Mouse (Mus musculus): ENCODE data around the gene Ube2m. TPM values are rescaled to one million over a fixed set of nuclear protein-coding genes. Genes with fewer than 3 reads are reported as not detected.

Gene Ube2m
- polyA plus RNA-seq, 1 experiment from 2014 or later: 180 TPM

DNA sequence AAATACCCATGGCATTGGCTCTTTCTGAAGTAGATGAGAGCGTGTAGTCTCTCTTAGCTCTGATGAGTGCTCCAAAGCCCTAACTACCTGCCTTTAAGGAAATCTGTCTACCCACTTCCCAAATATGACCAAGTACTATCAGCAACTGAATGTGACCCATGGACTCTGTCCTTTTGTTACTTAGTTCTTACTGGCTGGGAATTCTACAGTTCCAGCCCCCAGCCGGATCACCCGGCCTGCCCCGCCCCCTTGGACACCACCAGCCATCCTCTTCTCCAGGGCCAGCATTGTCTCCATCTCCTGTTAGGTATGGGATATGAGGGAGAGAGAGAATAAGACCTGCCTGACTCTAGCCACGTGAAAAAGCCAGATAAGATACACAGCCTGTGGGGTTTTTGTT, 40.0 kb downstream of the Ube2m start, which contains the start of gene Slc27a5:
Gene Slc27a5, minus strand, starts transcription at position 140 of the 400 bp plus-strand sequence.
- Histone ChIP-seq H3K9me3 (ENCODE audit: control insufficient read depth, low read length) (no peaks in the 10 kb centered on the region), H3K4me2 (ENCODE audit: low read length) (no peak within 1 kb of the TSS), H3K27ac (replicated peaks in 1 of 2; ENCODE audit: control insufficient read depth in 1 of 2, insufficient read depth in 1 of 2, low read depth in 2 of 2, low read length in 2 of 2) (no peak within 1 kb of the TSS), H3K4me3 (ENCODE audit: control insufficient read depth in 1 of 2, insufficient read depth in 1 of 2, low read depth in 1 of 2, low read length in 2 of 2) (no peak within 1 kb of the TSS), H3K27me3 (ENCODE audit: control insufficient read depth, insufficient read depth, low read length) (no peaks in the 10 kb centered on the region), H3K9ac (ENCODE audit: low read length) (no peak within 1 kb of the TSS), H3K36me3 (ENCODE audit: control insufficient read depth, insufficient read depth, low read length) (no peaks in the 10 kb centered on the region), H3K4me1 (ENCODE audit: control insufficient read depth in 2 of 2, insufficient read depth in 2 of 2, low read length in 2 of 2) (no peaks in the 10 kb centered on the region)
- no peak for ATAC-seq (ENCODE audit: insufficient number of reproducible peaks, insufficient read depth, low FRiP score, low read depth)
- WGBS: 66% methylated on average over 5 of the region's 5 CpGs

GRCm38 (mm10) chr7:12997230-12997629, 40.8 kb downstream of the Ube2m start:
- Histone ChIP-seq H3K9me3 (ENCODE audit: control insufficient read depth, low read length) (no peaks in the 10 kb centered on the region), H3K36me3 (ENCODE audit: control insufficient read depth, insufficient read depth, low read length) (no peaks in the 10 kb centered on the region), H3K4me1 (ENCODE audit: control insufficient read depth in 2 of 2, insufficient read depth in 2 of 2, low read length in 2 of 2) (no peaks in the 10 kb centered on the region), H3K27ac (replicated peaks in 1 of 2; ENCODE audit: control insufficient read depth in 1 of 2, insufficient read depth in 1 of 2, low read depth in 2 of 2, low read length in 2 of 2) (no peak overlapping the region), H3K4me3 (ENCODE audit: control insufficient read depth in 1 of 2, insufficient read depth in 1 of 2, low read depth in 1 of 2, low read length in 2 of 2) (no peak overlapping the region), H3K4me2 (ENCODE audit: low read length) (no peak overlapping the region), H3K9ac (ENCODE audit: low read length) (no peak overlapping the region), H3K27me3 (ENCODE audit: control insufficient read depth, insufficient read depth, low read length) (no peaks in the 10 kb centered on the region)
- 59% methylated on average over 5 of the region's 5 CpGs for WGBS
- no peak for ATAC-seq (ENCODE audit: insufficient number of reproducible peaks, insufficient read depth, low FRiP score, low read depth)

DNA sequence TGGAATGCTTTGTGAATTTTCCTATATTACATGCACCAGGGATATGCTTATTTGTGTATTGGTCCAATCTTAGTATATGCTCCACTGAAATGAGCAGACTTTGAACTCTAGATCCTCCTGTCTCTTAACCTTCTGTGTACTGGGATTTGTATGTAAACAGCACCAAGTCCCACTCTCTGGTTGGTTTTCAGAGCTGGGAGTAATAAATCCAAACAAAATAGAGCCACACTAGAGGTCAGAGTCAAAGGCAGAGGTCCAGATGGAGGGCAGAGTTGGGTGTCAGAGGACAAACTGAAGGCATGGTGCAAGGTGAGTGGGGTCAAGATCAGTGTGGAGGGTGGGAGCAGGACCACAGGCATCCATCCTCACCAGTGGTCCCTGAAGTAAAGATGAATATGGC, 42.2 kb downstream of the Ube2m start:
- no peaks in the 10 kb centered on the region for H3K36me3 ChIP-seq (ENCODE audit: control insufficient read depth, insufficient read depth, low read length)
- H3K4me1 ChIP-seq (ENCODE audit: control insufficient read depth in 2 of 2, insufficient read depth in 2 of 2, low read length in 2 of 2): no peaks in the 10 kb centered on the region
- H3K9ac ChIP-seq (ENCODE audit: low read length): no peak overlapping the region
- no peaks in the 10 kb centered on the region for H3K27me3 ChIP-seq (ENCODE audit: control insufficient read depth, insufficient read depth, low read length)
- H3K4me2 ChIP-seq (ENCODE audit: low read length): no peak overlapping the region
- ATAC-seq (ENCODE audit: insufficient number of reproducible peaks, insufficient read depth, low FRiP score, low read depth): no peak
- H3K4me3 ChIP-seq (ENCODE audit: control insufficient read depth in 1 of 2, insufficient read depth in 1 of 2, low read depth in 1 of 2, low read length in 2 of 2): no peak overlapping the region
- H3K9me3 ChIP-seq (ENCODE audit: control insufficient read depth, low read length): no peaks in the 10 kb centered on the region
- H3K27ac ChIP-seq (replicated peaks in 1 of 2; ENCODE audit: control insufficient read depth in 1 of 2, insufficient read depth in 1 of 2, low read depth in 2 of 2, low read length in 2 of 2): no peak overlapping the region

GRCm38 (mm10) chr7:12993148-12993547, 44.9 kb downstream of the Ube2m start:
- ATAC-seq (ENCODE audit: insufficient number of reproducible peaks, insufficient read depth, low FRiP score, low read depth): no peak
- H3K4me1 ChIP-seq (ENCODE audit: control insufficient read depth in 2 of 2, insufficient read depth in 2 of 2, low read length in 2 of 2): no peaks in the 10 kb centered on the region

DNA sequence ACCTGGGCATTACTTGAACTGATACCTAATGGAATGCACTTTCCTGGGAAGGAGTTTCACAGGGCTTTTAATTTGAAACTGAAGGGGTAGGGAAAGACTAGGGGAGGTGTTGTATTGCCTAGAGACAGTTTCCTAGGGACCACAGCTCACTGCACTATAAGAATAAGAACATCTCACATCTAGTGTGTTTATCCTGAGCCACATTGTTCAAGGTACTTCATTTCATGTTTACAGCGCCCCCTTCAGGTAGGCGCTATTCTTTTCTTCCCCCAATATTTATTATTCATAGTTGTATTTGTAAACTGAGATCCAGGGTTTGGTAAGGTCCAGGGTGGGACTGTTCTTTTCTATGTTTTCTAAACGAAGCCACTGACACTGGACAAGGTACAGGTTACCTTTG, 45.9 kb downstream of the Ube2m start:
- Histone ChIP-seq H3K4me3 (ENCODE audit: control insufficient read depth in 1 of 2, insufficient read depth in 1 of 2, low read depth in 1 of 2, low read length in 2 of 2) (no peak overlapping the region), H3K4me2 (ENCODE audit: low read length) (no peak overlapping the region), H3K27me3 (ENCODE audit: control insufficient read depth, insufficient read depth, low read length) (no peaks in the 10 kb centered on the region), H3K4me1 (ENCODE audit: control insufficient read depth in 2 of 2, insufficient read depth in 2 of 2, low read length in 2 of 2) (no peaks in the 10 kb centered on the region), H3K27ac (replicated peaks in 1 of 2; ENCODE audit: control insufficient read depth in 1 of 2, insufficient read depth in 1 of 2, low read depth in 2 of 2, low read length in 2 of 2) (no peak overlapping the region), H3K9me3 (ENCODE audit: control insufficient read depth, low read length) (no peaks in the 10 kb centered on the region), H3K9ac (ENCODE audit: low read length) (no peak overlapping the region), H3K36me3 (ENCODE audit: control insufficient read depth, insufficient read depth, low read length) (no peaks in the 10 kb centered on the region)
- WGBS: 5% methylated on average over 3 of the region's 3 CpGs
- no peak for ATAC-seq (ENCODE audit: insufficient number of reproducible peaks, insufficient read depth, low FRiP score, low read depth)

More at GRCm38 (mm10) chr7:12993148-12993547, 44.9 kb downstream of the Ube2m start:
- 80% methylated on average over 10 of the region's 10 CpGs for WGBS
- H3K9me3 ChIP-seq (ENCODE audit: control insufficient read depth, low read length): no peaks in the 10 kb centered on the region
- no peak overlapping the region for H3K9ac ChIP-seq (ENCODE audit: low read length)
- no peak overlapping the region for H3K4me3 ChIP-seq (ENCODE audit: control insufficient read depth in 1 of 2, insufficient read depth in 1 of 2, low read depth in 1 of 2, low read length in 2 of 2)
- no peaks in the 10 kb centered on the region for H3K27me3 ChIP-seq (ENCODE audit: control insufficient read depth, insufficient read depth, low read length)
- H3K4me2 ChIP-seq (ENCODE audit: low read length): no peak overlapping the region
- H3K36me3 ChIP-seq (ENCODE audit: control insufficient read depth, insufficient read depth, low read length): no peaks in the 10 kb centered on the region
- H3K27ac ChIP-seq (replicated peaks in 1 of 2; ENCODE audit: control insufficient read depth in 1 of 2, insufficient read depth in 1 of 2, low read depth in 2 of 2, low read length in 2 of 2): no peak overlapping the region

DNA sequence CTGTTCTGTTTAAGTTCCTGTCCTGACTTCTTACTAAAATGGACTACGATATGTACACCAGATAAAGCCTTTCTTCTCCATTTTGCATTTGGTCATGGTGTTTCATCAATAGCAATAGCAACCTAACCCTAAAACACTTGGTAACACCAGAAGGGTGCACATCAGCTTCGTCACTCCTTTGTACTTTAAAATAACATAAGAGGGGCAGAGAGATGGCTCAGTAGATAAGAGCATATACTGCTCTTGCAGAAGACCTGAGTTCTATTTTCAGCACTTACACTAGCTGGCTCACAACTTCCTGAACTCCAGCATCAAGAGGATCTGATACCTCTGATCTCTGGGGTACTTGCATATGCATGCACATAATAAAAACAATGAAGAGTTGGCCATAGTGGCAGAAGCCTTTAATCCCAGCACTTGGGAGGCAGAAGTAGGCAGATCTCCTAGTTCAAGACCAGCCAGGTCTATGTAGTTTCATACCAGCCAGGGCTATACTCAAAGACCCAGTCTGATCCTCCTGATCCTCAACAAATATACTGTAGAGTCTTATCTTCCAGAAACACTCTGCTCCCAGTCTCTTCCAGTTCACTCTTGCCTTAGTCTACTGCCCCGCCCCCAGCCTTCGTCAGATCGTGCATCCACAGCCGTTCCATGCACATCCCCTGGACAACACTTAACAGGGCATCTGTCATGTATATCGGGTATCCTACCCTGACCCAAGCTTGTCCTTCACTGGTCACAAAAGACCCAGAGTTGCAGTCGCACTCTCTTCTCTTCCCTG, 50.5 kb downstream of the Ube2m start:
- H3K9ac ChIP-seq (ENCODE audit: low read length): no peak overlapping the region
- H3K36me3 ChIP-seq (ENCODE audit: control insufficient read depth, insufficient read depth, low read length): peaks cover 3% of the 10 kb centered on the region; the same call in 1 of the 2 replicates
- H3K27me3 ChIP-seq (ENCODE audit: control insufficient read depth, insufficient read depth, low read length): no peaks in the 10 kb centered on the region
- 78% methylated on average over 8 of the region's 8 CpGs for WGBS
- H3K9me3 ChIP-seq (ENCODE audit: control insufficient read depth, low read length): no peaks in the 10 kb centered on the region
- no peaks in the 10 kb centered on the region for H3K4me1 ChIP-seq (ENCODE audit: control insufficient read depth in 2 of 2, insufficient read depth in 2 of 2, low read length in 2 of 2)
- H3K27ac ChIP-seq (replicated peaks in 1 of 2; ENCODE audit: control insufficient read depth in 1 of 2, insufficient read depth in 1 of 2, low read depth in 2 of 2, low read length in 2 of 2): no peak overlapping the region
- no peak overlapping the region for H3K4me2 ChIP-seq (ENCODE audit: low read length)
- no peak for ATAC-seq (ENCODE audit: insufficient number of reproducible peaks, insufficient read depth, low FRiP score, low read depth)
- H3K4me3 ChIP-seq (ENCODE audit: control insufficient read depth in 1 of 2, insufficient read depth in 1 of 2, low read depth in 1 of 2, low read length in 2 of 2): no peak overlapping the region

GRCm38 (mm10) chr7:12986906-12987305, 51.2 kb downstream of the Ube2m start:
- ATAC-seq (ENCODE audit: insufficient number of reproducible peaks, insufficient read depth, low FRiP score, low read depth): no peak
- H3K36me3 ChIP-seq (ENCODE audit: control insufficient read depth, insufficient read depth, low read length): peaks cover 7% of the 10 kb centered on the region; the same call in 1 of the 2 replicates
- no peaks in the 10 kb centered on the region for H3K9me3 ChIP-seq (ENCODE audit: control insufficient read depth, low read length)
- H3K4me1 ChIP-seq (ENCODE audit: control insufficient read depth in 2 of 2, insufficient read depth in 2 of 2, low read length in 2 of 2): no peaks in the 10 kb centered on the region
- H3K4me2 ChIP-seq (ENCODE audit: low read length): no peak overlapping the region
- WGBS: 80% methylated on average over 8 of the region's 8 CpGs
- no peak overlapping the region for H3K9ac ChIP-seq (ENCODE audit: low read length)
- no peaks in the 10 kb centered on the region for H3K27me3 ChIP-seq (ENCODE audit: control insufficient read depth, insufficient read depth, low read length)
- H3K4me3 ChIP-seq (ENCODE audit: control insufficient read depth in 1 of 2, insufficient read depth in 1 of 2, low read depth in 1 of 2, low read length in 2 of 2): no peak overlapping the region
- no peak overlapping the region for H3K27ac ChIP-seq (replicated peaks in 1 of 2; ENCODE audit: control insufficient read depth in 1 of 2, insufficient read depth in 1 of 2, low read depth in 2 of 2, low read length in 2 of 2)

DNA sequence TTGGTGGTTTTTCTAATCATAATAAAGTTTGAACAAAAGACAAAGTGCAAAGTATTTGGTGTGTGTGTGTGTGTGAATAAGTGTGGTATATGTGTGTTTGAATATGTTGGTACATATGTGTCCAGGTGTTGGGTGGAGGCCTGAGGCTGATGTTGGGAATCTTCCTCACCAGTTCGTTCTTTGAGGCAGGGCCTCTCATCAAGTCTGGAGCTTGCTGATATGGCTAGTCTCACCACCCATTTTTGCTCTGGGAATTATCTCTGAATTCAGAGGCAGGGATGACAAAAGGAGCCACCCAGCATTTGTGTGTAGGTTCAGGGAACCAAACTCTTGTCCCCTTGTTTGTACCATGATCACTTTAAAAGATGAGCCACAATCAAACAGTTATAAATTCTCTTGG, 52.4 kb downstream of the Ube2m start:
- no peak for ATAC-seq (ENCODE audit: insufficient number of reproducible peaks, insufficient read depth, low FRiP score, low read depth)
- 78% methylated on average over 1 of the region's 1 CpGs for WGBS

More for the DNA sequence above, 52.4 kb downstream of the Ube2m start:
- Histone ChIP-seq H3K9me3 (ENCODE audit: control insufficient read depth, low read length) (no peaks in the 10 kb centered on the region), H3K4me3 (ENCODE audit: control insufficient read depth in 1 of 2, insufficient read depth in 1 of 2, low read depth in 1 of 2, low read length in 2 of 2) (no peak overlapping the region), H3K27me3 (ENCODE audit: control insufficient read depth, insufficient read depth, low read length) (no peaks in the 10 kb centered on the region), H3K9ac (ENCODE audit: low read length) (no peak overlapping the region), H3K36me3 (ENCODE audit: control insufficient read depth, insufficient read depth, low read length) (peaks cover 7% of the 10 kb centered on the region; the same call in 1 of the 2 replicates), H3K4me1 (ENCODE audit: control insufficient read depth in 2 of 2, insufficient read depth in 2 of 2, low read length in 2 of 2) (no peaks in the 10 kb centered on the region), H3K4me2 (ENCODE audit: low read length) (no peak overlapping the region), H3K27ac (replicated peaks in 1 of 2; ENCODE audit: control insufficient read depth in 1 of 2, insufficient read depth in 1 of 2, low read depth in 2 of 2, low read length in 2 of 2) (no peak overlapping the region)
